Mouse (Mus musculus): ENCODE data around the gene Olfr702. TPM values are rescaled to one million over a fixed set of nuclear protein-coding genes. Genes with fewer than 3 reads are reported as not detected.

The Olfr702 gene
- not detected in 2 replicates for polyA plus RNA-seq (2014; fragmentation: Nextera tagmentation; extraction: Ambion mirVana)

DNA sequence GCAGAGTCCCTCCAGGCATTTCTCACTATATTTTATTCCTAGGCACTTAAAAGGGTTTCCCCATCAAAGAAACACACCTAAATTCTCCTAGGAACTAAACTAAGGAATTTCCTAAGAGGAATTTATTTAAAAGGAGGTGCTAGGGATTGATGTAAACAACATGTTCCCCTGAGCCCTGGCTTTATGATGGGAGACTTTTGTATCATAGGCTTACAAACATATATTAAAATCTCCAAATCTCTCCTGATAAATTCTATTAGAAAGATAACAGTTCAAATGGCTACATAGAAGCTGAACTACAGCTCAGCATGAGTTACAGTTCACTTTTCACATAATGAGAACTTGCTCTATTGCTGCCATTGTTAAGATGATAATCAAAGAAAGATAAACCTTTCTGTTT lies at the start of gene Olfr702:
TSS of gene Olfr702 (minus strand) at position 101 of the 400 bp plus-strand sequence.
- H3K27me3 ChIP-seq (ENCODE audit: control insufficient read depth, insufficient read depth, low read length) = no peaks in the 10 kb centered on the region
- no peaks in the 10 kb centered on the region for H3K36me3 ChIP-seq (ENCODE audit: control insufficient read depth, insufficient read depth, low read length)
- no peak within 1 kb of the TSS for H3K4me2 ChIP-seq (ENCODE audit: low read depth)
- H3K9ac ChIP-seq (ENCODE audit: low read length) = no peak within 1 kb of the TSS
- no peak for ATAC-seq (ENCODE audit: insufficient read depth, low FRiP score, low TSS enrichment)
- DNase-seq (ENCODE audit: low spot score) = no peak
- H3K4me1 ChIP-seq (ENCODE audit: control insufficient read depth, insufficient read depth, low read length) = no peaks in the 10 kb centered on the region
- H3K4me3 ChIP-seq (ENCODE audit: low read depth, low read length) = no peak within 1 kb of the TSS
- no peaks in the 10 kb centered on the region for H3K9me3 ChIP-seq (ENCODE audit: control insufficient read depth, low read length)
- no peak within 1 kb of the TSS for H3K27ac ChIP-seq (ENCODE audit: low read depth, low read length)

DNA sequence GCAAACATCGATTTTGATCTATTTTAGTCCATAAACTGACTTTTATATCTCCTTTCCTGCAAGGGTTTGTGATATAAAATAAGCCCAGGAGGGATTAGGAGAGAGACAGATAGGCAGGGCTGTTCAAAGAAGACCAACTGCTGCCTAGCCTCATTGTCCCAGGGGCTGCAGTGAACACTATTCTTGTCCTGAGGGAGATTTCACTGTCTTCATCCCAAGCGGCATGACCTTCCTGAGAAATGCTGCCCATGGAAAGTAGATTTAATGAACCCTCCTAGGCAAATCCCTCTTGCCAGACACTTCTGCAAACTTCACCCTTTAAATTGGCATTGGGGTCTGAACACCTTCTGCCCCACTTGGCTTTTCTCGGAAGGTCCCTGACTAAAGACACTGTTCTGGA lies 43.1 kb upstream of the Olfr702 start, which contains the start of gene Olfr705:
TSS of gene Olfr705 (minus strand) at position 101 of the 400 bp plus-strand sequence.
- WGBS = 86% methylated on average over 3 of the region's 3 CpGs
- ATAC-seq (ENCODE audit: insufficient read depth, low FRiP score, low TSS enrichment) (no peak), DNase-seq (ENCODE audit: low spot score) (no peak)
- Histone ChIP-seq H3K4me3 (ENCODE audit: low read depth, low read length) (no peak within 1 kb of the TSS), H3K4me2 (ENCODE audit: low read depth) (no peak within 1 kb of the TSS), H3K27me3 (ENCODE audit: control insufficient read depth, insufficient read depth, low read length) (no peaks in the 10 kb centered on the region), H3K9ac (ENCODE audit: low read length) (no peak within 1 kb of the TSS), H3K27ac (ENCODE audit: low read depth, low read length) (no peak within 1 kb of the TSS), H3K36me3 (ENCODE audit: control insufficient read depth, insufficient read depth, low read length) (no peaks in the 10 kb centered on the region), H3K4me1 (ENCODE audit: control insufficient read depth, insufficient read depth, low read length) (no peaks in the 10 kb centered on the region), H3K9me3 (ENCODE audit: control insufficient read depth, low read length) (no peaks in the 10 kb centered on the region)

DNA sequence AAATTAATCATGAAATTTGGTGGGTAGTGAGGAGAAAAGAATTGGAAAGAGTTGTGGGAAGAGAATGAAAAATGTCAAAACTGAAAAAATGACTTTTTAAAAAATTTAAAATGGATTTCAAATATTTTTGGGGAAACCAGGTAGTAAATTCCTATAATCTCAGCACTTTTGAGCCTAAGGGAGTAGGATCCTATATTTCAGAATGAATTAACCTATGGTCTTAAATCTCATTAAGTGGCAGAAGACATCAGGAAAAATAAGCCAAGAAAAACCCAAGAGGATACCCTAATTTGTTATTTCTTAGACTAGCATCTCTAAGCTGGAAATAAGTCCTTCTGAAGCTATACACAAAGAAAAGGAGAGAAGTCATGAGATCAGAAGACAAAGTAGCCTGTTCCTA lies 29.2 kb upstream of the Olfr702 start, which contains the start of gene Olfr704:
TSS of gene Olfr704 (plus strand) at position 301 of the 400 bp plus-strand sequence.
- no peak for ATAC-seq (ENCODE audit: insufficient read depth, low FRiP score, low TSS enrichment)
- no peaks in the 10 kb centered on the region for H3K9me3 ChIP-seq (ENCODE audit: control insufficient read depth, low read length)
- no peaks in the 10 kb centered on the region for H3K27me3 ChIP-seq (ENCODE audit: control insufficient read depth, insufficient read depth, low read length)
- no peak within 1 kb of the TSS for H3K4me2 ChIP-seq (ENCODE audit: low read depth)
- no peak within 1 kb of the TSS for H3K9ac ChIP-seq (ENCODE audit: low read length)
- no peak within 1 kb of the TSS for H3K27ac ChIP-seq (ENCODE audit: low read depth, low read length)
- no peaks in the 10 kb centered on the region for H3K4me1 ChIP-seq (ENCODE audit: control insufficient read depth, insufficient read depth, low read length)
- no peak within 1 kb of the TSS for H3K4me3 ChIP-seq (ENCODE audit: low read depth, low read length)
- no peak for DNase-seq (ENCODE audit: low spot score)
- no peaks in the 10 kb centered on the region for H3K36me3 ChIP-seq (ENCODE audit: control insufficient read depth, insufficient read depth, low read length)

DNA sequence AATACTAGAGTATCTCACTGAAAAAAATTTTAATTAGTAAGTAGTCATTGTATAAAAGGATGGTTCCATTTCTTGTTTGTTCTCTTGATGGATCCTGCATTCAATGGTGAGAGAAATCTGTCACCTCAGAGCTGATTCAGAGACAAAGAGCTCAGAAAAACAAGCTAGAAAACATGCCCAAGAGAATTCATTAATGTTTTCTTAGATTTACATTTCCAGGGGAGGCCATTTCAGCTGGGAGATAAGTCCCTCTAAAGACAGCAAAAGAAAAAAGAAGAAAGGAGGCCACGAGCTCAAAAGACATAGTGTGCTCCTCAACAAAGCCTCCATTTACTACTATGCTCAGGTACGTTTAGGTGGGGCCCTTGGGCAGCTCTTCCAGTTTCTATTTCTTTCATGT lies 9.4 kb upstream of the Olfr702 start, which contains the start of gene Olfr703:
TSS of gene Olfr703 (plus strand) at position 301 of the 400 bp plus-strand sequence.
- no peaks in the 10 kb centered on the region for H3K9me3 ChIP-seq (ENCODE audit: control insufficient read depth, low read length)
- no peak within 1 kb of the TSS for H3K27ac ChIP-seq (ENCODE audit: low read depth, low read length)
- no peak for DNase-seq (ENCODE audit: low spot score)
- no peaks in the 10 kb centered on the region for H3K36me3 ChIP-seq (ENCODE audit: control insufficient read depth, insufficient read depth, low read length)
- no peaks in the 10 kb centered on the region for H3K4me1 ChIP-seq (ENCODE audit: control insufficient read depth, insufficient read depth, low read length)
- ATAC-seq (ENCODE audit: insufficient read depth, low FRiP score, low TSS enrichment) = no peak
- no peaks in the 10 kb centered on the region for H3K27me3 ChIP-seq (ENCODE audit: control insufficient read depth, insufficient read depth, low read length)
- H3K4me2 ChIP-seq (ENCODE audit: low read depth) = no peak within 1 kb of the TSS
- no peak within 1 kb of the TSS for H3K9ac ChIP-seq (ENCODE audit: low read length)
- WGBS = 69% methylated on average over 2 of the region's 2 CpGs
- H3K4me3 ChIP-seq (ENCODE audit: low read depth, low read length) = no peak within 1 kb of the TSS

DNA sequence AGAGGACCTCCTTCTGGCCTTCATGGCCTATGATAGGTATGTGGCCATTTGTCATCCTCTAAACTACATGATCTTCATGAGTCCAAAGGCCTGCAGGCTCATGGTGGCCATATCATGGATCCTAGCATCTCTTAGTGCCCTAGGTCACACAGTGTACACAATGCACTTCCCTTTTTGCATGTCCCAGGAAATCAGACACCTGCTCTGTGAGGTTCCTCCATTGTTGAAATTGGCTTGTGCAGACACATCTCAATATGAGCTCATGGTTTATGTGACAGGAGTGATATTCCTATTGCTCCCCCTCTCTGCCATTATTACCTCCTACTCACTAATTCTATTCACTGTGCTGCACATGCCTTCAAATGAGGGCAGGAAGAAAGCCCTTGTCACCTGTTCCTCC lies 15.3 kb downstream of the Olfr702 start:
- Histone ChIP-seq H3K9me3 (ENCODE audit: control insufficient read depth, low read length) (no peaks in the 10 kb centered on the region), H3K9ac (ENCODE audit: low read length) (no peak overlapping the region), H3K4me1 (ENCODE audit: control insufficient read depth, insufficient read depth, low read length) (no peaks in the 10 kb centered on the region), H3K4me3 (ENCODE audit: low read depth, low read length) (no peak overlapping the region), H3K4me2 (ENCODE audit: low read depth) (no peak overlapping the region), H3K36me3 (ENCODE audit: control insufficient read depth, insufficient read depth, low read length) (no peaks in the 10 kb centered on the region), H3K27me3 (ENCODE audit: control insufficient read depth, insufficient read depth, low read length) (no peaks in the 10 kb centered on the region), H3K27ac (ENCODE audit: low read depth, low read length) (no peak overlapping the region)
- ATAC-seq (ENCODE audit: insufficient read depth, low FRiP score, low TSS enrichment) = no peak
- no peak for DNase-seq (ENCODE audit: low spot score)

DNA sequence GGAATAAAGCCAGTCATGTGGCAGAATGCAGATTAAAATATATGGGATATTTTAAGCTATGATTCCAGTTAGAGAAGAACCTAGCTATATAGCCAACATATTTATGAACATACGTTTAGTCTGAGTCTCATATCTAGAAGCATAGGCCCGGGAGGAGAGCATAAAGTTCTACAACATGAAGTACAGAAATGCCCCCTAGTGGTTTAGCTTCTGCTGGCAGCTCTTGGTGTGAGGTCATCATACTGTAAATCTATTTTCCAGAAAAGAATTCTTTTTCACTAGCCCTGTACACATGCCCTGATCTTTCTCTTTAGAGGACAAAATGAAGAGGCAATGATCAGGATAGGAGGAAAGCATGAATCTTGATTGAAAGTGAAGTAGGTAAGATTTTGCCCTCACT lies 17.9 kb downstream of the Olfr702 start:
- WGBS = 59% methylated on average over 2 of the region's 2 CpGs
- no peak overlapping the region for H3K4me2 ChIP-seq (ENCODE audit: low read depth)
- H3K4me3 ChIP-seq (ENCODE audit: low read depth, low read length) = no peak overlapping the region
- H3K4me1 ChIP-seq (ENCODE audit: control insufficient read depth, insufficient read depth, low read length) = no peaks in the 10 kb centered on the region
- H3K36me3 ChIP-seq (ENCODE audit: control insufficient read depth, insufficient read depth, low read length) = no peaks in the 10 kb centered on the region
- H3K27me3 ChIP-seq (ENCODE audit: control insufficient read depth, insufficient read depth, low read length) = no peaks in the 10 kb centered on the region
- H3K27ac ChIP-seq (ENCODE audit: low read depth, low read length) = no peak overlapping the region
- no peaks in the 10 kb centered on the region for H3K9me3 ChIP-seq (ENCODE audit: control insufficient read depth, low read length)
- DNase-seq (ENCODE audit: low spot score) (no peak), ATAC-seq (ENCODE audit: insufficient read depth, low FRiP score, low TSS enrichment) (no peak)
- no peak overlapping the region for H3K9ac ChIP-seq (ENCODE audit: low read length)

DNA sequence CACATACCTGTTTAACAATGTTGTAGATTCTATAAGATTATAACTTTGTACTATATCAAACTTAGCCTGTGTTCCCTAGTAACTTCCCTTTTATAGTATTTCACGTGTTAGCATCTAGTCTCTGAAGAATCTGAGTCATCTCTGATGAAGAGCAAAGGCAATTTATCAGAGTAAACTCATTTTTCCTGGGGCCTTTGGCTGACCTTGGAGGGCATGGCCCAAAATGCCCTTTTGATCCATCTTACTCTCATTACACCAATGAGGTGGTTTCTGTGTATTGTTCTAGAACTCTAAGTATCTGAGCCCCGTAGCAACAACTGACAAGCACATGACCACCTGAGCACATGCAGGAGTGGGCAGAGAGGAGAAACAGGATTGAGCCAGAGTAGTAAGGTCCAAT lies 19.9 kb downstream of the Olfr702 start, which contains the start of gene Olfr701:
TSS of gene Olfr701 (plus strand) at position 301 of the 400 bp plus-strand sequence.
- no peaks in the 10 kb centered on the region for H3K27me3 ChIP-seq (ENCODE audit: control insufficient read depth, insufficient read depth, low read length)
- ATAC-seq (ENCODE audit: insufficient read depth, low FRiP score, low TSS enrichment) = no peak
- no peaks in the 10 kb centered on the region for H3K9me3 ChIP-seq (ENCODE audit: control insufficient read depth, low read length)
- no peaks in the 10 kb centered on the region for H3K36me3 ChIP-seq (ENCODE audit: control insufficient read depth, insufficient read depth, low read length)
- H3K27ac ChIP-seq (ENCODE audit: low read depth, low read length) = no peak within 1 kb of the TSS
- H3K4me1 ChIP-seq (ENCODE audit: control insufficient read depth, insufficient read depth, low read length) = no peaks in the 10 kb centered on the region
- DNase-seq (ENCODE audit: low spot score) = no peak
- H3K9ac ChIP-seq (ENCODE audit: low read length) = no peak within 1 kb of the TSS
- 79% methylated on average over 2 of the region's 2 CpGs for WGBS
- H3K4me3 ChIP-seq (ENCODE audit: low read depth, low read length) = no peak within 1 kb of the TSS
- H3K4me2 ChIP-seq (ENCODE audit: low read depth) = no peak within 1 kb of the TSS

DNA sequence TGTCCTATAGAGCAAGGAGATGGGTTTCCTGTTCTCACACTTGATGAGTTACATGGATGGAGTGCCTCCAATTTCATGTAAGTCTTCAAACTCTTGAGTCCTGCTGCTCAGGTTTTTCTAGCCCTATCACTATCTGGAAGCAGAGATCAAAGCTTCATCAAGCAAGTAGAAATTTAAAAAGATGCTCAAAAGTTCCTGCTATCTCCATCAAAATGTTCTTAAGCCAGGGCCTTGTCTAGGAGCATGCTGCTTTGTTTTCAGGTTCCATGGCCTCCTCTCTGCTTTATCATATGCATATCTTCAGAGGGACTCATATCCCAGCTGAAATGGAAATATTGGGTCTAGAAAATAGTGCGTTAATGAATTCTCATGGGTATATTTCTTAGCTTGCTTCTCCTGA lies 25.0 kb downstream of the Olfr702 start, which contains the start of gene Olfr700:
TSS of gene Olfr700 (minus strand) at position 101 of the 400 bp plus-strand sequence.
- H3K9ac ChIP-seq (ENCODE audit: low read length) = no peak within 1 kb of the TSS
- H3K36me3 ChIP-seq (ENCODE audit: control insufficient read depth, insufficient read depth, low read length) = no peaks in the 10 kb centered on the region
- WGBS = 93% methylated on average over 1 of the region's 1 CpGs
- H3K27ac ChIP-seq (ENCODE audit: low read depth, low read length) = no peak within 1 kb of the TSS
- H3K4me1 ChIP-seq (ENCODE audit: control insufficient read depth, insufficient read depth, low read length) = no peaks in the 10 kb centered on the region
- H3K4me2 ChIP-seq (ENCODE audit: low read depth) = no peak within 1 kb of the TSS
- no peak within 1 kb of the TSS for H3K4me3 ChIP-seq (ENCODE audit: low read depth, low read length)
- H3K27me3 ChIP-seq (ENCODE audit: control insufficient read depth, insufficient read depth, low read length) = no peaks in the 10 kb centered on the region
- no peak for ATAC-seq (ENCODE audit: insufficient read depth, low FRiP score, low TSS enrichment)
- no peaks in the 10 kb centered on the region for H3K9me3 ChIP-seq (ENCODE audit: control insufficient read depth, low read length)
- DNase-seq (ENCODE audit: low spot score) = no peak

DNA sequence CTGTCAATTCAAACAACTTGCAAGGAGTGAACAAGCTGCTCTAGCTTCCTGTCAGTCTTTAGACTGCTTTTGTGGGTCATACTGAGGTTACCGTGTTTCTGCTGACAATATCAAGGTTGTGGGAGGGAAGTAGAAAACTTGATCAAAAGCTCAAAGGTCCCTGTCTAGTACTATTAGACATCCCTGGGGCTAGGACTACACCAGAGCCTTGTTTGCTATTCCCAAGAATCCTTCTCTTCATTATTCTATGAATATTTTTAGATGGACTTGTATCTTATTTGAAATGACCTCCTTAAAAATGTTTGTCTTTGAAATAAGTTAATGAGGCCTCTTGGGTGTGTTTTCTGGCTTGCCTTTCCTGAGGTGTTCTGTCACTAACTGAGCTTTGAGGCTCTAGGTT lies 40.6 kb downstream of the Olfr702 start, which contains the start of gene Olfr699:
TSS of gene Olfr699 (minus strand) at position 101 of the 400 bp plus-strand sequence.
- ATAC-seq (ENCODE audit: insufficient read depth, low FRiP score, low TSS enrichment) = no peak
- 98% methylated on average over 1 of the region's 1 CpGs for WGBS

More for the DNA sequence above, 40.6 kb downstream of the Olfr702 start, which contains the start of gene Olfr699:
- Histone ChIP-seq H3K27ac (ENCODE audit: low read depth, low read length) (no peak within 1 kb of the TSS), H3K9ac (ENCODE audit: low read length) (no peak within 1 kb of the TSS), H3K4me3 (ENCODE audit: low read depth, low read length) (no peak within 1 kb of the TSS), H3K4me2 (ENCODE audit: low read depth) (no peak within 1 kb of the TSS), H3K27me3 (ENCODE audit: control insufficient read depth, insufficient read depth, low read length) (no peaks in the 10 kb centered on the region), H3K4me1 (ENCODE audit: control insufficient read depth, insufficient read depth, low read length) (no peaks in the 10 kb centered on the region), H3K36me3 (ENCODE audit: control insufficient read depth, insufficient read depth, low read length) (no peaks in the 10 kb centered on the region), H3K9me3 (ENCODE audit: control insufficient read depth, low read length) (no peaks in the 10 kb centered on the region)
- no peak for DNase-seq (ENCODE audit: low spot score)
